30 mouse cellular contexts compared by ENCODE assay signal in genomic region chr10:24392066-24392465, GRCm38 (mm10).
DNase-seq lines count a peak whose midpoint lies in the region; ATAC-seq and TF ChIP-seq lines count a peak whose summit lies in the region.
"Had no signal": no experiment of that assay in that cellular context is flagged by ENCODE, and none has a peak within 500 bp of the region (broad histone marks: within the 10 kb centered on the region; RNA-seq: fewer than 3 reads in every experiment).

No protein-coding gene starts in this region.

- 63% methylated on average over 3 of the region's 3 CpGs for WGBS in intestine, postnatal 0 days
- 65% methylated on average over 3 of the region's 3 CpGs for WGBS in intestine, embryonic 16.5 days
- WGBS in lung, adult 2 months = 65% methylated on average over 3 of the region's 3 CpGs
- WGBS in stomach, postnatal 0 days = 60% methylated on average over 3 of the region's 3 CpGs
- WGBS in midbrain, embryonic 16.5 days = 95% methylated on average over 3 of the region's 3 CpGs

- no peak overlapping the region for H3K27ac ChIP-seq in intestine, postnatal 0 days (ENCODE audit: low read depth, low read length)
- no peak overlapping the region for H3K27ac ChIP-seq in intestine, embryonic 16.5 days (ENCODE audit: low read length)
- H3K27ac ChIP-seq in stomach, postnatal 0 days (replicated peaks) = no peak overlapping the region
- no peak overlapping the region for H3K27ac ChIP-seq in midbrain, embryonic 16.5 days (ENCODE audit: low read length)
- H3K27ac ChIP-seq: embryonic facial prominence, embryonic 13.5 days; hindbrain, embryonic 14.5 days; limb, embryonic 13.5 days; liver, embryonic 12.5 days; lung, embryonic 15.5 days; midbrain, embryonic 13.5 days; neural tube, embryonic 12.5 days had no signal

- no peak for TF ChIP-seq POLR2A in lung, adult 2 months (IDR thresholded peaks at IDR 0.05; ENCODE audit: borderline replicate concordance, extremely low read depth, low read depth, low read length)

- no peaks in the 10 kb centered on the region for H3K9me3 ChIP-seq in intestine, postnatal 0 days (ENCODE audit: control insufficient read depth)
- no peaks in the 10 kb centered on the region for H3K9me3 ChIP-seq in intestine, embryonic 16.5 days (ENCODE audit: control insufficient read depth, low read length)
- no peaks in the 10 kb centered on the region for H3K9me3 ChIP-seq in stomach, postnatal 0 days (ENCODE audit: control insufficient read depth, low read length)
- no peaks in the 10 kb centered on the region for H3K9me3 ChIP-seq in midbrain, embryonic 16.5 days (replicated peaks; ENCODE audit: control insufficient read depth, low read length, poor library complexity, severe bottlenecking)
- H3K9me3 ChIP-seq: embryonic facial prominence, embryonic 13.5 days; G1E; limb, embryonic 13.5 days; liver, embryonic 12.5 days; lung, embryonic 15.5 days; megakaryocyte, embryonic 14.5 days; midbrain, embryonic 13.5 days; neural tube, embryonic 12.5 days had no signal

- 0 out of 2 replicates have a peak, but pooled peaks cover 2% of the 10 kb centered on the region for H3K4me1 ChIP-seq in intestine, postnatal 0 days (replicated peaks; ENCODE audit: control insufficient read depth, insufficient read depth, low read length)
- no peaks in the 10 kb centered on the region for H3K4me1 ChIP-seq in intestine, embryonic 16.5 days (ENCODE audit: control insufficient read depth, insufficient read depth, low read length)
- H3K4me1 ChIP-seq in lung, adult 2 months (ENCODE audit: control insufficient read depth, insufficient read depth, low read length) = 0 out of 2 replicates have a peak, but pooled peaks cover 3% of the 10 kb centered on the region
- no peaks in the 10 kb centered on the region for H3K4me1 ChIP-seq in stomach, postnatal 0 days (replicated peaks; ENCODE audit: control insufficient read depth, insufficient read depth)
- H3K4me1 ChIP-seq in midbrain, embryonic 16.5 days (ENCODE audit: control insufficient read depth, insufficient read depth, low read length) = no peaks in the 10 kb centered on the region
- H3K4me1 ChIP-seq: liver, embryonic 12.5 days; lung, embryonic 15.5 days; megakaryocyte, embryonic 14.5 days; midbrain, embryonic 13.5 days; neural tube, embryonic 12.5 days had no signal

- no peak for TF ChIP-seq EP300 in stomach, postnatal 0 days (optimal IDR thresholded peaks at IDR 0.05)

- H3K4me2 ChIP-seq in intestine, postnatal 0 days (replicated peaks; ENCODE audit: low read depth) = no peak overlapping the region
- no peak overlapping the region for H3K4me2 ChIP-seq in intestine, embryonic 16.5 days (ENCODE audit: low read depth, low read length)
- no peak overlapping the region for H3K4me2 ChIP-seq in stomach, postnatal 0 days (replicated peaks; ENCODE audit: low read depth)
- no peak overlapping the region for H3K4me2 ChIP-seq in midbrain, embryonic 16.5 days (ENCODE audit: low read length)
- H3K4me2 ChIP-seq: embryonic facial prominence, embryonic 13.5 days; hindbrain, embryonic 14.5 days; limb, embryonic 13.5 days; liver, embryonic 12.5 days; lung, embryonic 15.5 days; midbrain, embryonic 13.5 days; neural tube, embryonic 12.5 days had no signal

- no peak overlapping the region for H3K9ac ChIP-seq in intestine, postnatal 0 days (ENCODE audit: low read depth, low read length)
- no peak overlapping the region for H3K9ac ChIP-seq in intestine, embryonic 16.5 days (ENCODE audit: low read depth, low read length)
- no peak overlapping the region for H3K9ac ChIP-seq in stomach, postnatal 0 days (ENCODE audit: low read length)
- no peak overlapping the region for H3K9ac ChIP-seq in midbrain, embryonic 16.5 days (ENCODE audit: low read depth, low read length)
- H3K9ac ChIP-seq: embryonic facial prominence, embryonic 13.5 days; hindbrain, embryonic 14.5 days; limb, embryonic 13.5 days; liver, embryonic 12.5 days; lung, embryonic 15.5 days; midbrain, embryonic 13.5 days; neural tube, embryonic 12.5 days had no signal

- peak; percentile 27 for DNase-seq in gastrocnemius, postnatal 25 days
- no peak for DNase-seq in gastrocnemius, adult 18-20 months (ENCODE audit: low spot score)
- DNase-seq in lung, postnatal 25 days (ENCODE audit: low spot score) = peak; percentile 19
- DNase-seq in lung, adult 2 months = no peak
- DNase-seq in stomach, postnatal 0 days (ENCODE audit: low spot score) = no peak
- DNase-seq: adrenal gland, postnatal 14 days; cerebellum, adult 8-10 months; cerebellum, postnatal 36 days; embryo, embryonic 11 days; gastrocnemius, postnatal 14 days; heart, postnatal 14 days; kidney, adult 8-10 months; kidney, postnatal 4 days; right cerebral cortex, postnatal 14 days; thymus, postnatal 25 days had no signal

- H3K4me3 ChIP-seq in intestine, postnatal 0 days (ENCODE audit: low read depth, low read length) = no peak overlapping the region
- no peak overlapping the region for H3K4me3 ChIP-seq in intestine, embryonic 16.5 days (ENCODE audit: low read length)
- no peak overlapping the region for H3K4me3 ChIP-seq in lung, adult 2 months (replicated peaks; ENCODE audit: extremely low read depth, low read depth, low read length)
- no peak overlapping the region for H3K4me3 ChIP-seq in stomach, postnatal 0 days (ENCODE audit: low read depth, low read length)
- H3K4me3 ChIP-seq in midbrain, embryonic 16.5 days (ENCODE audit: low read depth, low read length) = no peak overlapping the region
- H3K4me3 ChIP-seq: embryonic facial prominence, embryonic 13.5 days; limb, embryonic 13.5 days; liver, embryonic 12.5 days; lung, embryonic 15.5 days; megakaryocyte, embryonic 14.5 days; midbrain, embryonic 13.5 days; neural tube, embryonic 12.5 days had no signal

- no peaks in the 10 kb centered on the region for H3K36me3 ChIP-seq in intestine, postnatal 0 days (ENCODE audit: control insufficient read depth, insufficient read depth)
- no peaks in the 10 kb centered on the region for H3K36me3 ChIP-seq in intestine, embryonic 16.5 days (ENCODE audit: control insufficient read depth, insufficient read depth, low read length)
- H3K36me3 ChIP-seq in stomach, postnatal 0 days (ENCODE audit: control insufficient read depth, insufficient read depth, low read length) = no peaks in the 10 kb centered on the region
- no peaks in the 10 kb centered on the region for H3K36me3 ChIP-seq in midbrain, embryonic 16.5 days (ENCODE audit: control insufficient read depth, insufficient read depth, low read length)
- H3K36me3 ChIP-seq: embryonic facial prominence, embryonic 13.5 days; G1E; limb, embryonic 13.5 days; liver, embryonic 12.5 days; lung, embryonic 15.5 days; midbrain, embryonic 13.5 days; neural tube, embryonic 12.5 days had no signal

- H3K27me3 ChIP-seq in intestine, postnatal 0 days (replicated peaks; ENCODE audit: control insufficient read depth, insufficient read depth, low read length) = no peaks in the 10 kb centered on the region
- no peaks in the 10 kb centered on the region for H3K27me3 ChIP-seq in intestine, embryonic 16.5 days (replicated peaks; ENCODE audit: control insufficient read depth, insufficient read depth, low read length)
- no peaks in the 10 kb centered on the region for H3K27me3 ChIP-seq in stomach, postnatal 0 days (ENCODE audit: control insufficient read depth, insufficient read depth, low read length)
- no peaks in the 10 kb centered on the region for H3K27me3 ChIP-seq in midbrain, embryonic 16.5 days (ENCODE audit: control insufficient read depth, insufficient read depth, low read depth, low read length)
- H3K27me3 ChIP-seq: embryonic facial prominence, embryonic 13.5 days; limb, embryonic 13.5 days; liver, embryonic 12.5 days; lung, embryonic 15.5 days; megakaryocyte, embryonic 14.5 days; midbrain, embryonic 13.5 days; neural tube, embryonic 12.5 days had no signal

- ATAC-seq in intestine, postnatal 0 days = no peak
- no peak for ATAC-seq in intestine, embryonic 16.5 days
- peak; percentile 47; the same call in 1 of the 2 replicates for ATAC-seq in stomach, postnatal 0 days (ENCODE audit: low FRiP score, low TSS enrichment)
- ATAC-seq in midbrain, embryonic 16.5 days = no peak
- ATAC-seq: activated CD4-positive, CD25-positive, alpha-beta regulatory T cell, adult 4 months; forebrain, embryonic 14.5 days; inflammation-experienced regulatory T-cells, adult 6 months; liver, embryonic 12.5 days; midbrain, embryonic 13.5 days had no signal

- 0 out of 2 replicates have a peak, but pooled peaks have one; percentile 1 for TF ChIP-seq CTCF in intestine, postnatal 0 days (IDR thresholded peaks at IDR 0.05; ENCODE audit: low read depth)
- no peak for TF ChIP-seq CTCF in lung, adult 2 months (IDR thresholded peaks at IDR 0.05; ENCODE audit: insufficient read depth, low read length)
- peak; percentile 33 for TF ChIP-seq CTCF in stomach, postnatal 0 days (IDR thresholded peaks at IDR 0.05; ENCODE audit: low read depth)

Comparison
In these comparisons a context has a peak if more than half of its experiments do, and no peak if none do; other contexts are left out.
1. DNase-seq: peak in gastrocnemius, postnatal 25 days (single experiment) and lung, postnatal 25 days (single experiment); none in gastrocnemius, adult 18-20 months (single experiment), lung, adult 2 months (single experiment) and stomach, postnatal 0 days (single experiment).